Mouse (Mus musculus): ENCODE data around the gene Gm20388.

GRCm38 (mm10) chr8:122639521-122640248 lies 2729.0 kb downstream of the Gm20388 start:
- TF ChIP-seq CTCF (IDR thresholded peaks at IDR 0.05; ENCODE audit: borderline replicate concordance, insufficient read depth, low read depth, low read length) (no peak), POLR2A (IDR thresholded peaks at IDR 0.05; ENCODE audit: borderline replicate concordance, insufficient read depth, low read length) (no peak)
